Mouse (Mus musculus) CD4-positive, CD25-positive, alpha-beta regulatory T cell, adult 9 weeks (primary cell): Measurements from ENCODE around the gene Klra10. TPM values are rescaled to one million over a fixed set of nuclear protein-coding genes. Genes with fewer than 3 reads are reported as not detected.

Source experiments
- polyA plus RNA-seq: library from polyadenylated mRNA; unstranded; fragments of 100-300 nt; shearing (Covaris generic); gene quantifications from one replicate; pipeline ENCODE4 v1.2.1, GENCODE M21; 2017

Klra10 gene
- not detected for polyA plus RNA-seq

DNA sequence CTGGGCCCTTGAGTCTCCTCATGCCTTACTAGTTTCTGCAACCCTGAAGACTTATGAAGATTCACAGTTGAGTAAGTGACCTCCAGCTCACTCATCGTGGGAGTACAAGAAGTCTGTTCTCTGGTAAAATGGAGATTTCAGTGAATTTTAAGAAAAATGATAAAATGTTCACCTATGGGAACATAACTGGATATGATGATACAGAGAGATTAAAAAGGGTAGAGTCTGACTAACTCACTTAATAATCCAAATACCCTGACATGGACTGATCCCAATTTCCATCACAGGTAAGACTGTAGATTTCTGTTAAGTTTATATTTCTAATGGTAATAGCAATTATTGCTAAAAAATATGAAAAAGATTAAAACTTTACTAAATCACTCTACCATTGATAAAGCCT is at the start of gene Klra10:
Gene Klra10, minus strand, starts transcription at position 101 of the 400 bp plus-strand sequence.

GRCm38 (mm10) chr6:130233222-130233621 is 48.5 kb downstream of the Klra10 start, which contains the start of gene Klra7:
Klra7 (minus strand) TSS chr6:130233322.

Other genes starting within 250 kb of the Klra10 start
- not detected for gene Klra4, start 214.7 kb downstream of the Klra10 start, polyA plus RNA-seq
- gene Klra8, start 152.0 kb downstream of the Klra10 start, polyA plus RNA-seq: not detected
- gene Klra9, start 88.8 kb downstream of the Klra10 start, polyA plus RNA-seq: not detected
- gene Klra7, start 48.6 kb downstream of the Klra10 start, polyA plus RNA-seq: not detected
- gene Klra3, start 55.6 kb upstream of the Klra10 start, polyA plus RNA-seq: not detected
- gene Klra1, start 104.9 kb upstream of the Klra10 start, polyA plus RNA-seq: not detected